Mouse (Mus musculus): ENCODE results near the gene Alox12.

DNA sequence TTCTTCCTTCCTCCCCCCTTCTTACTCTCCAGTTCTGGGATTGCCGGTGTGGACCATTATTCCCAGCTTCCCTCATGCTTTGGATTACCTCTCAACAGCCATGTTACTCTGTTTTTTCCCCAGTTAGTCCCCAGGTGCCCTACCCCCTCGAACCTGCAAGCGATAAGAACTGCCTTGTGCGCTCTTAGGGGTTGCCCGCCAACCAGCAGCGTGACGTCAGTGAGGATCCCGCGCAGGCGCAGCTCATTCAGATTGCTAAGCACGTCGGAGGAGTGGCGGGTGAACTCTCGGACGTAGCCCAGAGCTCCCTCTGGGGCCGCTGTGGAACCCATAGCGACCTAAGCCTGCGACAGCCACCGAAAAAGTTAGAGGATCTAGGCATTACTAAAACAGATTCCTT is 26.3 kb downstream of the Alox12 start:
- no peak; the same call in 1 of the 2 replicates for TF ChIP-seq CTCF (IDR thresholded peaks at IDR 0.05; ENCODE audit: low read depth)
- no peak for TF ChIP-seq EP300 (IDR thresholded peaks at IDR 0.05; ENCODE audit: low read depth)
